Mouse (Mus musculus) liver, embryonic 15.5 days (tissue): Measurements from ENCODE around the gene Nup50. TPM values are rescaled to one million over a fixed set of nuclear protein-coding genes. Genes with fewer than 3 reads are reported as not detected.
A peak's percentile ranks its signal among the peaks of the same experiment; 100 is the strongest.

ENCODE experiments used
- ATAC-seq: fragments of 200-750 bp; cut with Nextera tagmentation; 2 replicates; pipeline ENCODE4 v1.8.0; 2017; ENCODE audit warnings: moderate number of reproducible peaks, mild to moderate bottlenecking, moderate library complexity; ENCODE audit not compliant: insufficient read depth
- H3K27ac ChIP-seq: fragments of 300-500 bp; sonication (generic); replicated peaks from 2 replicates; pipeline ENCODE4 v1.5.1; 2015; ENCODE audit warnings: mild to moderate bottlenecking, inconsistent platforms
- H3K27me3 ChIP-seq: fragments of 300-500 bp; sonication (generic); 2 replicates; pipeline ENCODE4 v1.6.1; 2015; ENCODE audit warnings: mild to moderate bottlenecking, inconsistent platforms
- H3K36me3 ChIP-seq: fragments of 300-500 bp; sonication (generic); replicated peaks from 2 replicates; pipeline ENCODE4 v1.6.1; 2015; ENCODE audit warnings: moderate library complexity, mild to moderate bottlenecking, inconsistent platforms
- H3K4me1 ChIP-seq: fragments of 300-500 bp; sonication (generic); replicated peaks from 2 replicates; pipeline ENCODE4 v1.6.1; 2015; ENCODE audit warnings: inconsistent platforms
- H3K4me2 ChIP-seq: fragments of 300-500 bp; sonication (generic); 2 replicates; pipeline ENCODE4 v1.6.1; 2015; ENCODE audit warnings: moderate library complexity, mild to moderate bottlenecking, inconsistent platforms
- H3K4me3 ChIP-seq: fragments of 300-500 bp; sonication (generic); replicated peaks from 2 replicates; pipeline ENCODE4 v1.5.1; 2015; ENCODE audit warnings: mild to moderate bottlenecking, inconsistent platforms
- H3K9ac ChIP-seq: fragments of 300-500 bp; sonication (generic); 2 replicates; pipeline ENCODE4 v1.6.1; 2015; ENCODE audit warnings: moderate library complexity, mild to moderate bottlenecking, inconsistent platforms
- H3K9me3 ChIP-seq: fragments of 300-500 bp; sonication (generic); replicated peaks from 2 replicates; pipeline ENCODE4 v1.6.1; 2016; ENCODE audit warnings: inconsistent platforms
- WGBS: fragments of 180-500 bp; shearing (Covaris S2); methylation state at CpG from one replicate; pipeline ENCODE4 v1.1.7; 2015; ENCODE audit warnings: mixed read lengths; ENCODE audit not compliant: insufficient replicate concordance; 5-methylcytosine and 5-hydroxymethylcytosine counted together
- polyA plus RNA-seq: library from polyadenylated mRNA; unstranded; fragments of >200 nt; fragmentation: Nextera tagmentation; extraction: Ambion mirVana; gene quantifications from 2 replicates; pipeline ENCODE4 v1.2.1, GENCODE M21; 2015

Nup50 gene
- polyA plus RNA-seq, 1 experiment from 2014 or later, result 25.4 TPM

DNA sequence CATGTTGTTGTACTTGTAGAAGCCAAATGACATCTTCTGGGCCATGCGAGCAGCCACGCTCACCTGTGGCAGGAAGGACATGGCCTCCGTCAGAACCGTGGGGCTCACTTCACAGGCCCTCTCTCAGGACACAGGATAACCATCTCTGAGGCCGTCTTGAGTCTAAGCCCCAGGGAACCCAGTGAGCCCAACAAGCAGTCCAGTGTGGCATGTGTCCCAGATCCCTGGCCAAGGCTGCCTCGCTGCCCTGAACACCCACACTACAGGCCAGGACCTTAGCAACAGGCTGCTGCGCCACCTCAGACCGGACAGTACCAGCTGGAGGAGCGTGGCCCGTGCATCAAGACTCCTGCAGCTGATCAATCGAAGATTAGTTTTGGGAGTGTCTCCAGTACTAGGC lies 30.0 kb downstream of the Nup50 start:
- ATAC-seq, result no peak
- Histone ChIP-seq H3K4me2 (no peak overlapping the region), H3K9ac (no peak overlapping the region), H3K9me3 (no peaks in the 10 kb centered on the region), H3K4me3 (no peak overlapping the region), H3K27me3 (no peaks in the 10 kb centered on the region), H3K4me1 (no peaks in the 10 kb centered on the region), H3K27ac (no peak overlapping the region), H3K36me3 (0 out of 2 replicates have a peak, but pooled peaks cover 3% of the 10 kb centered on the region)
- WGBS, result 80% methylated on average over 11 of the region's 11 CpGs

DNA sequence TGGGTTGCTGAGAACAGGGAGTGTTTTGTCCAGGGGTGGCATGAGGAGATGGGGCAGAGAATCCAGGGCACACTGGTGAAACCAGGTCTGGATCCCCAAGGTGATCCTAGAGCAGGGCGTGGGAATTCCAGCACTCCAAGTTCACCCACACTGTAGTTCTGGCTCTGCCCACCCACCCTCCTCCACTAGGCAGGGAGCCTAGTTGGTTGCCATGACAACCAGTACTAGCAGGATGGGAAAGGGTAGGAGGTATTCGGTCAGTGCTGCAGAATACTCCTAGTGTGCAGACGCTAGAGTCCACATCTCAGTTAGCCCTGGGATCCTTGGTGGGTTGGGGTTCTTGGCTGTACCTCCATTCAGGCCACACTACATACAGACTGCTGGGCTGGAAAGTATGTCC lies 34.6 kb downstream of the Nup50 start:
- Histone ChIP-seq H3K27me3 (no peaks in the 10 kb centered on the region), H3K9me3 (no peaks in the 10 kb centered on the region), H3K27ac (no peak overlapping the region), H3K4me2 (no peak overlapping the region), H3K4me1 (no peaks in the 10 kb centered on the region), H3K9ac (no peak overlapping the region), H3K36me3 (0 out of 2 replicates have a peak, but pooled peaks cover 3% of the 10 kb centered on the region), H3K4me3 (no peak overlapping the region)
- no peak for ATAC-seq
- 61% methylated on average over 3 of the region's 3 CpGs for WGBS

DNA sequence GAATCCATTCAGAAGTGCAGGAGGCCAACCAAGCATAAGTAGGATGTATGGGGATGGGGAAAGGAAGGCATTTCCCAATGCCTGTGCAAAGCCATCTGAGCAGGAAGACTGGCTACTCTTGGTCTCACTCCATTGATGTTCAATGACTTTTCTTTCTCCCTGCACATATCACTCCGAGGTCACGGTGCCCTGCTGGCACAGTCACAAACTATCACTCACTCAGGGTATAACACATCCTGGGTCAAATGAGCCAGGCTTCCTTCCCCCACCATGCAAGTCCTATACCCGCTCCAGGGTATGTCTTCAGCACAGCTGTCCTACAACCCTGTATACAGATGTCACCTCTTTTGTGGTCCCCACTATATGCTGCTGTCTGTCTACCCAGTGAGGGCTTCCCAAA lies 35.1 kb downstream of the Nup50 start:
- WGBS, result 72% methylated on average over 3 of the region's 3 CpGs

DNA sequence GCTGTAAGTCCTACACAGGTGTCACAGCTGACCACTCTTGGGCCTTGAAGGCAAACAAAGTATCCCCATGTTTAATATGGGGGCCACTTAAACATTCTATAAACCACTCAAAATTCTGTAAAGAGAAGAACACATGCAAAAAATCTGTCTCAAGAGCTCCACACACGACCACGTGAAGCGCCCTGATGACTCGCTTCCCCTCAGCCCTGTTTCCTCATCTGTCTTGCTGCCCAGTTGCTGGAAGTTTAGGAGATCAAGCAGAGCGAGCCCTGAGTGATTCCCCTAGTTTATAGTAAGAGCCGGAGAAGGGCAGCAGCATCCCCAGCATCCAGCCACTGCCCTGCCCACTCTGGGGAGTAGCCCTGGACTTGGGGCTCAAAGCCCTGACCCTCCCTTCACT lies 36.7 kb downstream of the Nup50 start:
- Histone ChIP-seq H3K36me3 (0 out of 2 replicates have a peak, but pooled peaks cover 3% of the 10 kb centered on the region), H3K27me3 (no peaks in the 10 kb centered on the region), H3K9ac (no peak overlapping the region), H3K27ac (no peak overlapping the region), H3K4me3 (no peak overlapping the region), H3K4me1 (no peaks in the 10 kb centered on the region), H3K9me3 (no peaks in the 10 kb centered on the region), H3K4me2 (no peak overlapping the region)
- ATAC-seq, result no peak
- 62% methylated on average over 6 of the region's 6 CpGs for WGBS

More for the DNA sequence above, 35.1 kb downstream of the Nup50 start:
- Histone ChIP-seq H3K36me3 (0 out of 2 replicates have a peak, but pooled peaks cover 3% of the 10 kb centered on the region), H3K27me3 (no peaks in the 10 kb centered on the region), H3K4me1 (no peaks in the 10 kb centered on the region), H3K4me3 (no peak overlapping the region), H3K4me2 (no peak overlapping the region), H3K9ac (no peak overlapping the region), H3K27ac (no peak overlapping the region), H3K9me3 (no peaks in the 10 kb centered on the region)
- ATAC-seq, result no peak

DNA sequence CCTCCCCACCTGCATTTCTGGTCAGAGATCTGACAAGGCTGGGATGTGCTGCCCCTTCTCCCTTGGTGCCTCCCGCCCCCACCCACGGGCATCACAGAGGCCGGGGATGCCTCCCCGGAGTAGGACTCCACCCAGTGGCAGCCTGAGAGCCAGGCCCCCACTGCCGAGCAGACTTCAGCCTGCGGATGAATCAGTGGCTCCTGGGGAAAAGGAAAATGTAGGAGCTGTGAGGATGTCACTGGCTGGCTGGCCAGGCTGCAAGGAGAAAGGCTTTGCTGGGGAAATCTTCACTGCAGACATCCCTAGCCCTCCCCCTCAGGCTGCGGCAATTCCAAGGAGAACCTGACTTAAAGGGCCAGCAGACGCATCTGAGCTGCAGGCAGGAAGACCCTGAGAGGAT lies 37.5 kb downstream of the Nup50 start:
- no peak for ATAC-seq
- Histone ChIP-seq H3K27ac (no peak overlapping the region), H3K4me2 (no peak overlapping the region), H3K9ac (no peak overlapping the region), H3K36me3 (no peaks in the 10 kb centered on the region), H3K4me3 (no peak overlapping the region), H3K4me1 (no peaks in the 10 kb centered on the region), H3K27me3 (no peaks in the 10 kb centered on the region), H3K9me3 (no peaks in the 10 kb centered on the region)
- 38% methylated on average over 8 of the region's 8 CpGs for WGBS

DNA sequence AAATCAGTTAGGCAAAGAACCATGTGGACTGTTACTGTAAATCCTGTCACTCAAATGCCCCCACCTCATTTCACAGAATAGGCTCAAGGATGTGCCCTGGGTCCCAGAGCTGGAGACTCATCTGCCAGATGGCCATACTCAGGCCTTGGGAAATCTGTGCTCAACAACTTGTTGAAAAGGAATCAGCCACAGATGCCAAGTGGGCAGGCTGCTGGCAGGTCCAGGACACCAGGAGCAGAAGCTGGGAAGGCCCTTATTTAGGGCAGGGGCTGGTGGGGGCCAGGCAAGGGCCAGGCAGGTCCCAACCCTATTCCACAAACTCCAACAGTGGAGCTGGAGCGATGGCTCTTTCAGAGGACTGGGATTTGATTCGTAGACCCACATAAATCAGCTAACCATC lies 39.3 kb downstream of the Nup50 start:
- no peaks in the 10 kb centered on the region for H3K9me3 ChIP-seq
- 50% methylated on average over 2 of the region's 2 CpGs for WGBS
- no peaks in the 10 kb centered on the region for H3K4me1 ChIP-seq
- ATAC-seq, result no peak
- no peak overlapping the region for H3K27ac ChIP-seq
- H3K9ac ChIP-seq, result no peak overlapping the region
- no peak overlapping the region for H3K4me3 ChIP-seq
- H3K36me3 ChIP-seq, result no peaks in the 10 kb centered on the region
- H3K27me3 ChIP-seq, result no peaks in the 10 kb centered on the region
- no peak overlapping the region for H3K4me2 ChIP-seq

DNA sequence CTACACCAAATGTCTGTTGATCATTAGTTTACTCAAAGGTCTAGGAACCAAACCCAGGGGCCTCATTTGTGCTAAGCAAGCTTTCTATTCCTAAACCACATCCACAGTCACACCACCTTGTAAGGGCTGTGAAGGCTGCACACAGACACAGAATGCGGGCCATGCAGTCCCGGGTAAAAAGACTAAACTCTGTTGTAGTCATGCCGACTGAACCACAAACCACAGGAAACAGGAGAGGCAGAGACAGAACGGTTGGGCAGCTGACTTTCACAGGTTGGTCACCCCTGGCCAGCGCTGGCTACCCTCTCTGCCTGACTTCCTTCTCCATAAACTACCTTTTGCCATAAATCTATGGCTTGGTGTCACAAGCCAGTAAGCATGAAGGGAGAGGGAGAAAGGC lies 41.6 kb downstream of the Nup50 start:
- Histone ChIP-seq H3K4me1 (no peaks in the 10 kb centered on the region), H3K27ac (no peak overlapping the region), H3K9me3 (no peaks in the 10 kb centered on the region), H3K4me2 (no peak overlapping the region), H3K36me3 (no peaks in the 10 kb centered on the region), H3K27me3 (no peaks in the 10 kb centered on the region), H3K9ac (no peak overlapping the region), H3K4me3 (no peak overlapping the region)
- no peak for ATAC-seq
- 16% methylated on average over 5 of the region's 5 CpGs for WGBS

DNA sequence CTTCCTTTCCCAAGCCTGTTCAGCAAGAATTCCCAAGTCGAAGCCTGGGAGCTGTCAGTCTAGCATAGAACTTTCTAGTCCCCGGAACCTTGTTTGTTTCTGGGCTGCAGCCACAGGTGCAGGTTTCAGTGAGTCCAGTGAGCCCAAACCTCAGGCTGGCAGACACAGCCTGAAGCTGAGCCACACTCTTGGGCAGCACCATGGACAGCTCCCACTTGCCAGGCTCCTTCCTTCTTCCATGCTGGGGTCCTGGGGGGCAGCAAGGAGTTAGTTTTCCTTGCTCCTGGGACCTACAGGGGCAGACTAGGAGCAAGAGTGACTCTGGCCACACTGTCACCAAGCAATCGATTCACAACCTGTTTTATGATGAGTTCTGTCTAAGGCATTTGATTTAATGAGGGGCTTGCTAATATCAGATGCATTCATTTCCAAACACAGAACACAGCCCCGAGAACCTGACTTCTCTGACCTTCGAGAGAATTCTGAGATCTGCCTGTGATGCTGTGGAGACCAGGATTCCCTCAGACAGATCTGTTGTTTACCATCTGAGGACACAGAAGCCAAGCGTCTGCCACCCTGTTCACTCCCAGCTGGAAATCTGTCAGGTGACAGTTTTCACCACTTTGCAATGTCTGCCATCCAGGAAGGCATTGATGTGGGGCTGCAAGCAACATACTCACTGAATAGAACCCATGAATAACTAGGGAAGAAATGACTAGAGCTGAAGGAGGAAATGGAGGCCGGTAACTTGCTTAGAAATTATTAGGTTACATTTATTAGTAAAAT lies 42.6 kb downstream of the Nup50 start:
- no peaks in the 10 kb centered on the region for H3K36me3 ChIP-seq
- ATAC-seq, result no peak

DNA sequence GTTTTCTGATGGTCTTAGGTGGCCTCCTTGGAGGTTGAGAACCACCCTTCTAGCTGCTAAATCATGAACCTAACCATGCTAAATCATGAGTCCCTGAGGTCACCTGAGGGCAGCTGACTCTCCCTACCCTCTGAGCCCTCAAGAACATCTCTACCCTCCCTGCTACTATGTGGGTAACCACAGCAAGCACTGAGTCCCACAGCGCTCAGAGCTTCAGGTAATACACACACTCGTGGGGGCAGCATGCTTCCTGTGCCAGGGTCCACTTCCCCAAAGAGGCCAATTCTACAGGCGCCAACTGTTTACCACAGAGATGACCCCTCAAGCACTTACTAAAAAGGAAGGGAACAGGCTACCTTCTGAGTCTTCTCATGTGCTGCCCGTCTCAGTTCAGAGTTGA lies 45.3 kb downstream of the Nup50 start:
- 28% methylated on average over 4 of the region's 4 CpGs for WGBS
- Histone ChIP-seq H3K36me3 (no peaks in the 10 kb centered on the region), H3K9me3 (no peaks in the 10 kb centered on the region), H3K4me3 (no peak overlapping the region), H3K27me3 (no peaks in the 10 kb centered on the region), H3K9ac (no peak overlapping the region), H3K4me1 (no peaks in the 10 kb centered on the region; the same call in 1 of the 2 replicates), H3K27ac (no peak overlapping the region), H3K4me2 (no peak overlapping the region)
- ATAC-seq, result no peak

More for the DNA sequence above, 42.6 kb downstream of the Nup50 start:
- Histone ChIP-seq H3K27ac (no peak overlapping the region), H3K9ac (no peak overlapping the region), H3K4me1 (no peaks in the 10 kb centered on the region), H3K27me3 (no peaks in the 10 kb centered on the region), H3K4me2 (no peak overlapping the region), H3K9me3 (no peaks in the 10 kb centered on the region), H3K4me3 (no peak overlapping the region)
- 38% methylated on average over 7 of the region's 7 CpGs for WGBS

DNA sequence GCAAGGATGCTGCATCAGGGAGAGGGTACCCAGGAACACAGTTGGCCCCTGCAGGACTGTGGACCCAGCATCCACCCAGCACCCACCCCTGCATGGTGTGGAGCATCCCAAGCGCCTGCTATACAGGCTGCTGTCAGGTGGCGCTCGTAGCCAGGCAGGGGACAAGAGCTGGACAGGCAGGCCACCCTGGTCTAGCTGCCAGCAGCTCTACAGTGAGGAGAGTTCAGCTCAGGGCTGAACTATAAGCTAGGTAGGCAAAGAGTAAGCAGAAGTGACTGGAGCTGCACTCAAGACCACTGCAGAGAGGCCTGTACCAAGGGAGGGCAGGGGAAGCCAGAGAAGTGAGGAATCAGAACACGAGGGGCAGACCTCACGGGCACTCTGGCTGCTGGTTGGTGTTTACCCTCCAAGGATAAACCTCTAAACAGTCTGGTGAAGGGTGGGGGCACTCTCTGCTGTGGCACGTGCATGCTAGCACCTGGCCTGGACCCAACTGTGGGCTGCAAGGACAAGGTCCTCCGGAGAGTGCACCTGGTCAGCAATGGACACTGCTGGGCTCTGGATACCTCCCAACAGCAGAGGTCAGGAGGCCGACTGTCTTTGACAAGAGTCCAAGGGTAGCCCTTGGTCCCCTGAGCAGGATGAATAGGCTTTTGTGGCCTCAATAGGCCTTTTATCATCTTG lies 49.8 kb downstream of the Nup50 start:
- Histone ChIP-seq H3K4me3 (no peak overlapping the region), H3K27ac (no peak overlapping the region), H3K27me3 (0 out of 2 replicates have a peak, but pooled peaks cover 3% of the 10 kb centered on the region), H3K4me2 (no peak overlapping the region), H3K4me1 (peaks cover 5% of the 10 kb centered on the region), H3K9ac (no peak overlapping the region), H3K9me3 (no peaks in the 10 kb centered on the region), H3K36me3 (no peaks in the 10 kb centered on the region)
- WGBS, result 68% methylated on average over 8 of the region's 8 CpGs
- ATAC-seq, result peak; percentile 64

DNA sequence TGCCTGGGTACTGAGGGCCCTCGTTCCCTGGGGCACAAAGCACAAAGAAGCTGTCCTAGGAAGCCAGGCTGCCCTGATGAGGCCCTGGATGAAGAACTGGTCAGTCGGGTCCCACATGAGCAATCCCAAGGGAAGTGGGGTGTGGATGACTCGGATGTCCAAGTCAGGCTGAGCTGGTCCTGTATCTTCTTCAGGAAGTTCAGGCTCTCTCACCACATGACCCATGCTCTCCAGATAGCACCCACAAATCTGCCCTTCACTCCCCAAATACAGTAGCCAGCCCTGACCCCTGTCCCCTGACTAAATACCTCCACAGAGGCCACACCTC lies 50.3 kb downstream of the Nup50 start:
- no peak overlapping the region for H3K27ac ChIP-seq
- H3K4me2 ChIP-seq, result no peak overlapping the region
- no peaks in the 10 kb centered on the region for H3K36me3 ChIP-seq
- ATAC-seq, result peak; percentile 38
- H3K27me3 ChIP-seq, result 0 out of 2 replicates have a peak, but pooled peaks cover 3% of the 10 kb centered on the region
- WGBS, result 60% methylated on average over 3 of the region's 3 CpGs
- H3K9me3 ChIP-seq, result no peaks in the 10 kb centered on the region
- no peak overlapping the region for H3K9ac ChIP-seq
- H3K4me3 ChIP-seq, result no peak overlapping the region
- peaks cover 5% of the 10 kb centered on the region for H3K4me1 ChIP-seq
